Mouse (Mus musculus) CH12.LX (cell line): ENCODE data around the gene Arhgef28. TPM values are rescaled to one million over a fixed set of nuclear protein-coding genes. Genes with fewer than 3 reads are reported as not detected.

Experiments
- DNase-seq: peaks from one replicate; pipeline ENCODE4 v3.0.0-alpha.2; 2013; ENCODE audit errors: extremely low read depth
- H3K27ac ChIP-seq: 2 replicates; pipeline ENCODE4 v1.5.1; 2012; ENCODE audit warnings: low read depth, mild to moderate bottlenecking, control low read depth, moderate library complexity; ENCODE audit not compliant: insufficient read depth
- H3K27me3 ChIP-seq: replicated peaks from 2 replicates; pipeline ENCODE3; 2012; ENCODE audit warnings: inconsistent platforms
- H3K36me3 ChIP-seq, 2 experiments: replicated peaks in 1 of 2; 2 replicates each; pipeline versions ENCODE3 to v1.6.1; 2012; ENCODE audit warnings: inconsistent platforms in 1 of 2, low read length in 1 of 2, mild to moderate bottlenecking in 1 of 2, mixed read lengths in 1 of 2, moderate library complexity in 1 of 2; ENCODE audit not compliant: control insufficient read depth in 1 of 2, insufficient read depth in 1 of 2
- H3K4me1 ChIP-seq, 2 experiments: 2 replicates each; pipeline ENCODE4 v1.6.1; 2012; ENCODE audit warnings: inconsistent platforms in 1 of 2, moderate library complexity in 1 of 2; ENCODE audit not compliant: insufficient read depth in 2 of 2, control insufficient read depth in 1 of 2
- H3K4me2 ChIP-seq: 2 replicates; pipeline ENCODE4 v1.6.1; 2012; ENCODE audit warnings: low read depth, mild to moderate bottlenecking, control low read depth; ENCODE audit not compliant: poor library complexity, insufficient read depth, severe bottlenecking
- H3K4me3 ChIP-seq, 3 experiments: fragments of 150-350 bp in 1 of 3; sonication (generic) in 1 of 3; replicated peaks in 1 of 3; 2 replicates each; pipeline versions ENCODE3 to v1.5.1; 2011 to 2012; ENCODE audit warnings: low read depth in 2 of 3, low read length in 2 of 3, mild to moderate bottlenecking in 2 of 3, moderate library complexity in 2 of 3, control low read depth in 1 of 3, improper control_type of control experiment in 1 of 3, inconsistent platforms in 1 of 3, mixed read lengths in 1 of 3; ENCODE audit not compliant: poor library complexity in 1 of 3
- H3K79me2 ChIP-seq: replicated peaks from 2 replicates; pipeline ENCODE4 v1.6.1; 2012; ENCODE audit warnings: mild to moderate bottlenecking, moderate library complexity; ENCODE audit not compliant: control insufficient read depth, poor library complexity, insufficient read depth, severe bottlenecking; ENCODE audit errors: extremely low read depth
- H3K9ac ChIP-seq: 2 replicates; pipeline ENCODE4 v1.6.1; 2012; ENCODE audit warnings: low read depth, mild to moderate bottlenecking, control low read depth, moderate library complexity; ENCODE audit not compliant: insufficient read depth
- H3K9me3 ChIP-seq: replicated peaks from 2 replicates; pipeline ENCODE3; 2012; ENCODE audit warnings: low read length, inconsistent platforms, mixed read lengths
- BHLHE40 ChIP-seq: IDR thresholded peaks from 2 replicates; pipeline ENCODE4 v1.6.1; 2011; ENCODE audit warnings: mild to moderate bottlenecking, low read depth, low read length, improper control_type of control experiment
- CHD1 ChIP-seq: IDR thresholded peaks from 2 replicates; pipeline ENCODE4 v1.6.1; 2012; ENCODE audit warnings: low read depth, low read length, improper control_type of control experiment, inconsistent platforms
- CTCF ChIP-seq, 2 experiments: IDR thresholded peaks in 1 of 2; conservative IDR thresholded peaks in 1 of 2; 2 replicates each; pipeline ENCODE4 v1.5.1; 2011 to 2012; ENCODE audit warnings: low read depth in 2 of 2, low read length in 2 of 2, improper control_type of control experiment in 1 of 2, inconsistent platforms in 1 of 2, mild to moderate bottlenecking in 1 of 2, moderate library complexity in 1 of 2
- E2F4 ChIP-seq: IDR thresholded peaks from 2 replicates; pipeline ENCODE4 v1.6.1; 2011; ENCODE audit warnings: low read depth, low read length, improper control_type of control experiment; ENCODE audit not compliant: insufficient replicate concordance
- ELF1 ChIP-seq: IDR thresholded peaks from 2 replicates; pipeline ENCODE4 v1.6.1; 2014; ENCODE audit warnings: low read depth, mild to moderate bottlenecking, inconsistent platforms, low read length, improper control_type of control experiment
- HCFC1 ChIP-seq: IDR thresholded peaks from 2 replicates; pipeline ENCODE4 v1.6.1; 2012; ENCODE audit warnings: low read depth, mild to moderate bottlenecking, inconsistent platforms, low read length, improper control_type of control experiment
- JUN ChIP-seq: IDR thresholded peaks from 2 replicates; pipeline ENCODE4 v1.6.1; 2011; ENCODE audit warnings: low read depth, mild to moderate bottlenecking, low read length, improper control_type of control experiment, moderate library complexity; ENCODE audit not compliant: insufficient read depth
- MAZ ChIP-seq: IDR thresholded peaks from 2 replicates; pipeline ENCODE4 v1.6.1; 2012; ENCODE audit warnings: low read depth, mild to moderate bottlenecking, inconsistent platforms, low read length, improper control_type of control experiment, moderate library complexity
- MEF2A ChIP-seq: IDR thresholded peaks from 2 replicates; pipeline ENCODE4 v1.6.1; 2014; ENCODE audit warnings: low read depth, mild to moderate bottlenecking, inconsistent platforms, low read length, improper control_type of control experiment, borderline replicate concordance
- PAX5 ChIP-seq: IDR thresholded peaks from 2 replicates; pipeline ENCODE4 v1.6.1; 2012; ENCODE audit warnings: low read length, inconsistent platforms, mixed read lengths
- POLR2AphosphoS2 ChIP-seq: IDR thresholded peaks from 2 replicates; pipeline ENCODE4 v1.6.1; 2011; ENCODE audit warnings: low read depth, low read length, improper control_type of control experiment
- TCF12 ChIP-seq: IDR thresholded peaks from 2 replicates; pipeline ENCODE4 v1.6.1; 2014; ENCODE audit warnings: low read depth, mild to moderate bottlenecking, inconsistent platforms, low read length, improper control_type of control experiment
- ZMIZ1 ChIP-seq: IDR thresholded peaks from 2 replicates; pipeline ENCODE4 v1.6.1; 2012; ENCODE audit warnings: low read depth, mild to moderate bottlenecking, inconsistent platforms, low read length, improper control_type of control experiment
- ZNF384 ChIP-seq: IDR thresholded peaks from 2 replicates; pipeline ENCODE4 v1.6.1; 2012; ENCODE audit warnings: low read depth, low read length, improper control_type of control experiment, inconsistent platforms
- dilution Hi-C: fragments of 300-500 bp; cut with MboI; formaldehyde crosslinking; loops from 2 replicates; pipeline ENCODE4 v1.14.3; 2020; ENCODE audit warnings: low sequenced_read_pairs; ENCODE audit not compliant: extremely low pct_unique_long_range_greater_than_20kb, extremely low pct_ligation_motif_present
- in situ Hi-C: fragments of 300-500 bp; cut with MboI; formaldehyde crosslinking; loops from 3 replicates; pipeline ENCODE4 v1.14.3; 2019; ENCODE audit warnings: low sequenced_read_pairs, low pct_ligation_motif_present, low pct_unique_long_range_greater_than_20kb, mixed read lengths
- polyA plus RNA-seq: library from polyadenylated mRNA; unstranded; fragments of >175 nt; gene quantifications from 2 replicates; pipeline ENCODE4 v1.2.1, GENCODE M21; 2012; ENCODE audit warnings: low read depth; ENCODE audit not compliant: insufficient read length
- total RNA-seq, 2 experiments: library from RNA; depleted of rRNA; stranded (reverse); fragments of 300-350 nt in 1 of 2; fragments of >200 nt in 1 of 2; gene quantifications; 2 replicates each; pipeline ENCODE4 v1.2.3; 2012 to 2014

Gene Arhgef28
- total and polyA plus RNA-seq, 3 experiments, result 0.07 to 0.24 (median 0.08) TPM

DNA sequence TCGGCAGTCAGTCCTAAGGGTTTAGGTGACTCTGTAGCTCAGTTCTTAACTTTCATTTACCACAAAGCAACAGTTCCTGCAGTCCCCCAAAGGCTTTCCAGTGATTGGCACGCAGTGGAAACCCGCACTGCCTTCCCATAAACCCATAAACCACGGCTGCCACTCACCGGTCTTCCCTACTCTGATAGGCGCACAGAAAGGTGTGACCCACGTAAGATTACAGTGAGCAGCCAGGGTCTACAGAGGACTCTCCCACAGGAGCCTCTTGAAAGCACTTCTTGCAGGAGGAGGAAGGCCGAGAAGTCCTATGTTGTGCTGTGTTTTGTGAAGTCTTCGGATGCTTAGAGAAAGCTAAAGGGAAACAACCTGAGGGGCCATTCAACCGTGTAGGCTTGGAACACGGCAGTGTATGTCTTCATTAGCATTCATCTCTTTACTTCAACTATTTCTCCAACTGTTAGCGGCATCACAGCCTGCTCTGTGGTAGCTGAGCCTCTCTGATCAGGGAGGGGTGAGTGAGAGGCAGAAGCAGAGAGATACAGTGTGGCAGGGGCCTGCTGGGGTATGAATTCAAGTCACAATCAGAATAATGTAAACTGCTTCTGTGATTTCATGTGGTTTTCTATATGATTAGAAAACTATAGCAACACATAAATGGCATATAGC lies 189.2 kb downstream of the Arhgef28 start:
- no peak for DNase-seq
- H3K9ac ChIP-seq, result no peak overlapping the region
- H3K4me2 ChIP-seq, result no peak overlapping the region
- H3K27me3 ChIP-seq, result no peaks in the 10 kb centered on the region
- no peak overlapping the region for H3K27ac ChIP-seq
- no peaks in the 10 kb centered on the region for H3K9me3 ChIP-seq
- H3K4me3 ChIP-seq, result no peak overlapping the region
- in situ Hi-C loops, result no loop called here
- H3K36me3 ChIP-seq, result no peaks in the 10 kb centered on the region
- TF ChIP-seq POLR2AphosphoS2, result no peak
- dilution Hi-C loops, result no loop called here
- no peaks in the 10 kb centered on the region for H3K4me1 ChIP-seq
- no peaks in the 10 kb centered on the region for H3K79me2 ChIP-seq

- Histone ChIP-seq H3K9ac (no peak overlapping the region), H3K27me3 (no peaks in the 10 kb centered on the region), H3K4me2 (no peak overlapping the region), H3K4me3 (no peak overlapping the region), H3K9me3 (no peaks in the 10 kb centered on the region), H3K79me2 (no peaks in the 10 kb centered on the region), H3K36me3 (no peaks in the 10 kb centered on the region), H3K4me1 (no peaks in the 10 kb centered on the region), H3K27ac (no peak overlapping the region)
- dilution Hi-C loops, result no loop called here
- in situ Hi-C loops, result no loop called here
- DNase-seq, result no peak
- TF ChIP-seq TCF12, result no peak
- TF ChIP-seq CTCF (conservative IDR thresholded peaks at IDR 0.05 in 1 of 2, IDR thresholded peaks at IDR 0.05 in 1 of 2; ENCODE audit: low read depth in 2 of 2, low read length in 2 of 2), result no peak
- no peak for TF ChIP-seq PAX5
- TF ChIP-seq BHLHE40, result no peak
- no peak for TF ChIP-seq ZNF384
- TF ChIP-seq MAZ, result no peak
- TF ChIP-seq ELF1, result no peak
- TF ChIP-seq E2F4, result no peak
- TF ChIP-seq CHD1, result no peak
- no peak for TF ChIP-seq JUN
- TF ChIP-seq MEF2A, result no peak
- TF ChIP-seq ZMIZ1, result no peak
- TF ChIP-seq HCFC1, result no peak
- TF ChIP-seq, all 38 proteins: peak for 0
Observed at GRCm38 (mm10) chr13:98015981-98016922, 190.0 kb downstream of the Arhgef28 start.
